Mouse (Mus musculus) embryonic facial prominence, embryonic 11.5 days (tissue): ENCODE measurements at regions not wholly inside any gene's neighbourhood (a gene's known extent, or its start where the extent isn't known, plus 50 kb on each side); places are given as distances from the start of the nearest gene placed in this dataset.

Experiments
- ATAC-seq: fragments of 200-750 bp; cut with Nextera tagmentation; replicated peaks from 2 replicates; pipeline ENCODE4 v1.8.0; 2017; ENCODE audit warnings: low read depth; ENCODE audit not compliant: insufficient number of reproducible peaks, low FRiP score, low TSS enrichment
- DNase-seq: peaks from one replicate; pipeline ENCODE4 v3.0.0-alpha.2; 2015; ENCODE audit warnings: low spot score
- H3K27ac ChIP-seq: fragments of 300-500 bp; sonication (generic); replicated peaks from 2 replicates; pipeline ENCODE4 v1.5.1; 2014; ENCODE audit warnings: mild to moderate bottlenecking, low read depth, low read length, control low read depth
- H3K27me3 ChIP-seq: fragments of 300-500 bp; sonication (generic); 2 replicates; pipeline ENCODE4 v1.6.1; 2014; ENCODE audit warnings: mild to moderate bottlenecking, low read length, moderate library complexity, mixed read lengths; ENCODE audit not compliant: control insufficient read depth, insufficient read depth
- H3K36me3 ChIP-seq: fragments of 300-500 bp; sonication (generic); replicated peaks from 2 replicates; pipeline ENCODE4 v1.6.1; 2014; ENCODE audit warnings: low read depth, mild to moderate bottlenecking, low read length, moderate library complexity, mixed read lengths; ENCODE audit not compliant: control insufficient read depth, insufficient read depth
- H3K4me1 ChIP-seq: fragments of 300-500 bp; sonication (generic); 2 replicates; pipeline ENCODE4 v1.6.1; 2014; ENCODE audit warnings: low read length, mixed read lengths; ENCODE audit not compliant: control insufficient read depth, insufficient read depth
- H3K4me2 ChIP-seq: fragments of 300-500 bp; sonication (generic); 2 replicates; pipeline ENCODE4 v1.6.1; 2014; ENCODE audit warnings: low read depth, mild to moderate bottlenecking, control low read depth, low read length, moderate library complexity
- H3K4me3 ChIP-seq: fragments of 300-500 bp; sonication (generic); 2 replicates; pipeline ENCODE4 v1.5.1; 2014; ENCODE audit warnings: low read depth, low read length, control low read depth
- H3K9ac ChIP-seq: fragments of 300-500 bp; sonication (generic); replicated peaks from 2 replicates; pipeline ENCODE4 v1.6.1; 2014; ENCODE audit warnings: mild to moderate bottlenecking, control low read depth, low read length
- H3K9me3 ChIP-seq: fragments of 300-500 bp; sonication (generic); replicated peaks from 2 replicates; pipeline ENCODE4 v1.6.1; 2016; ENCODE audit warnings: mild to moderate bottlenecking, low read length, inconsistent platforms, mixed read lengths; ENCODE audit not compliant: control insufficient read depth
- WGBS: fragments of 180-500 bp; shearing (Covaris S2); extraction: QIAGEN DNeasy Blood & Tissue Kit; methylation state at CpG from one replicate; pipeline ENCODE4 v1.1.7; 2014; 5-methylcytosine and 5-hydroxymethylcytosine counted together

GRCm38 (mm10) chr3:157695128-157696075 is 128.7 kb downstream of the Ptger3 start:
- H3K4me1 ChIP-seq: no peaks in the 10 kb centered on the region
- H3K9me3 ChIP-seq: no peaks in the 10 kb centered on the region
- ATAC-seq (no peak), DNase-seq (no peak)
- no peaks in the 10 kb centered on the region for H3K27me3 ChIP-seq
- no peak overlapping the region for H3K4me3 ChIP-seq
- no peak overlapping the region for H3K27ac ChIP-seq
- no peak overlapping the region for H3K4me2 ChIP-seq
- H3K36me3 ChIP-seq: no peaks in the 10 kb centered on the region
- WGBS: 85% methylated on average over 19 of the region's 19 CpGs
- no peak overlapping the region for H3K9ac ChIP-seq
